Mouse (Mus musculus) lung, postnatal 0 days (tissue): ENCODE measurements at regions not wholly inside any gene's neighbourhood (a gene's known extent, or its start where the extent isn't known, plus 50 kb on each side); places are given as distances from the start of the nearest gene placed in this dataset.

ENCODE experiments used
- ATAC-seq: fragments of 200-750 bp; cut with Nextera tagmentation; 2 replicates; pipeline ENCODE4 v1.8.0; 2017; ENCODE audit warnings: moderate library complexity
- DNase-seq: peaks from one replicate; pipeline ENCODE4 v3.0.0-alpha.2; 2016; ENCODE audit warnings: low spot score
- H3K27ac ChIP-seq: fragments of 300-500 bp; sonication (generic); 2 replicates; pipeline ENCODE4 v1.5.1; 2014; ENCODE audit warnings: antibody characterized with exemption, mild to moderate bottlenecking, low read length, mixed read lengths
- H3K27me3 ChIP-seq: fragments of 300-500 bp; sonication (generic); replicated peaks from 2 replicates; pipeline ENCODE4 v1.6.1; 2014; ENCODE audit warnings: low read length, mixed read lengths; ENCODE audit not compliant: insufficient read depth
- H3K36me3 ChIP-seq: fragments of 300-500 bp; sonication (generic); 2 replicates; pipeline ENCODE4 v1.6.1; 2014; ENCODE audit warnings: low read length, mixed read lengths; ENCODE audit not compliant: insufficient read depth
- H3K4me1 ChIP-seq: fragments of 300-500 bp; sonication (generic); 2 replicates; pipeline ENCODE4 v1.6.1; 2014; ENCODE audit warnings: antibody characterized with exemption, low read depth, low read length, mixed read lengths; ENCODE audit not compliant: insufficient read depth
- H3K4me2 ChIP-seq: fragments of 300-500 bp; sonication (generic); replicated peaks from 2 replicates; pipeline ENCODE4 v1.6.1; 2014; ENCODE audit warnings: low read depth, mild to moderate bottlenecking, low read length, moderate library complexity, mixed read lengths
- H3K4me3 ChIP-seq: fragments of 300-500 bp; sonication (generic); 2 replicates; pipeline ENCODE4 v1.5.1; 2014; ENCODE audit warnings: low read depth, low read length
- H3K9ac ChIP-seq: fragments of 300-500 bp; sonication (generic); replicated peaks from 2 replicates; pipeline ENCODE4 v1.6.1; 2014; ENCODE audit warnings: low read depth, mild to moderate bottlenecking
- H3K9me3 ChIP-seq: fragments of 300-500 bp; sonication (generic); 2 replicates; pipeline ENCODE4 v1.6.1; 2016; ENCODE audit warnings: low read length, mixed read lengths
- CTCF ChIP-seq: IDR thresholded peaks from 2 replicates; pipeline ENCODE4 v1.5.1; 2016; ENCODE audit warnings: antibody characterized with exemption, mild to moderate bottlenecking
- EP300 ChIP-seq: IDR thresholded peaks from 2 replicates; pipeline ENCODE4 v1.6.1; 2016; ENCODE audit warnings: antibody characterized with exemption, mild to moderate bottlenecking, control low read depth
- WGBS: fragments of 180-500 bp; shearing (Covaris S2); extraction: QIAGEN DNeasy Blood & Tissue Kit; methylation state at CpG from one replicate; pipeline ENCODE4 v1.1.7; 2014; 5-methylcytosine and 5-hydroxymethylcytosine counted together

GRCm38 (mm10) chr6:144870949-144871348, 89.2 kb upstream of the Sox5 start:
- Histone ChIP-seq H3K27me3 (no peaks in the 10 kb centered on the region), H3K4me2 (no peak overlapping the region), H3K4me1 (no peaks in the 10 kb centered on the region), H3K36me3 (no peaks in the 10 kb centered on the region), H3K9ac (no peak overlapping the region), H3K9me3 (no peaks in the 10 kb centered on the region), H3K4me3 (no peak overlapping the region), H3K27ac (no peak overlapping the region)
- TF ChIP-seq EP300 (no peak), CTCF (no peak)
- 90% methylated on average over 8 of the region's 8 CpGs for WGBS
- DNase-seq, result no peak
- ATAC-seq, result no peak

- Histone ChIP-seq H3K27me3 (no peaks in the 10 kb centered on the region), H3K4me3 (no peak overlapping the region), H3K4me2 (no peak overlapping the region), H3K9me3 (no peaks in the 10 kb centered on the region), H3K36me3 (no peaks in the 10 kb centered on the region), H3K27ac (no peak overlapping the region), H3K4me1 (no peaks in the 10 kb centered on the region), H3K9ac (no peak overlapping the region)
- DNase-seq (no peak), ATAC-seq (no peak)
- no peak for TF ChIP-seq EP300
- WGBS, result 75% methylated on average over 9 of the region's 9 CpGs
Measured at GRCm38 (mm10) chr6:144867333-144867732, 85.6 kb upstream of the Sox5 start.

- H3K4me3 ChIP-seq, result no peak overlapping the region
- no peaks in the 10 kb centered on the region for H3K9me3 ChIP-seq
- no peak overlapping the region for H3K27ac ChIP-seq
- H3K4me1 ChIP-seq, result no peaks in the 10 kb centered on the region
- no peaks in the 10 kb centered on the region for H3K27me3 ChIP-seq
- no peak for DNase-seq
- no peak for ATAC-seq
- no peak overlapping the region for H3K4me2 ChIP-seq
- H3K36me3 ChIP-seq, result no peaks in the 10 kb centered on the region
- 71% methylated on average over 6 of the region's 6 CpGs for WGBS
- TF ChIP-seq EP300 (no peak), CTCF (no peak)
- no peak overlapping the region for H3K9ac ChIP-seq
Measured at GRCm38 (mm10) chr6:144864026-144864425, 82.2 kb upstream of the Sox5 start.

GRCm38 (mm10) chr6:144863430-144863994, 81.7 kb upstream of the Sox5 start:
- Histone ChIP-seq H3K36me3 (no peaks in the 10 kb centered on the region), H3K9ac (no peak overlapping the region), H3K27me3 (no peaks in the 10 kb centered on the region), H3K4me2 (no peak overlapping the region), H3K4me3 (no peak overlapping the region), H3K9me3 (no peaks in the 10 kb centered on the region), H3K4me1 (no peaks in the 10 kb centered on the region), H3K27ac (no peak overlapping the region)
- 73% methylated on average over 3 of the region's 3 CpGs for WGBS
- TF ChIP-seq CTCF (no peak), EP300 (no peak)
- no peak for ATAC-seq
- DNase-seq, result no peak

GRCm38 (mm10) chr6:144841510-144841909, 59.7 kb upstream of the Sox5 start:
- WGBS, result 62% methylated on average over 3 of the region's 3 CpGs
- no peaks in the 10 kb centered on the region for H3K36me3 ChIP-seq
- no peak overlapping the region for H3K27ac ChIP-seq
- H3K27me3 ChIP-seq, result no peaks in the 10 kb centered on the region
- H3K9me3 ChIP-seq, result no peaks in the 10 kb centered on the region
- ATAC-seq (no peak), DNase-seq (no peak)
- H3K4me2 ChIP-seq, result no peak overlapping the region
- TF ChIP-seq CTCF (no peak), EP300 (no peak)
- no peak overlapping the region for H3K9ac ChIP-seq
- H3K4me3 ChIP-seq, result no peak overlapping the region
- H3K4me1 ChIP-seq, result no peaks in the 10 kb centered on the region

- 94% methylated on average over 1 of the region's 1 CpGs for WGBS
- ATAC-seq, result no peak
- H3K9ac ChIP-seq, result no peak overlapping the region
- TF ChIP-seq CTCF (no peak), EP300 (no peak)
- H3K4me2 ChIP-seq, result no peak overlapping the region
- no peak overlapping the region for H3K4me3 ChIP-seq
- no peaks in the 10 kb centered on the region for H3K36me3 ChIP-seq
- no peak overlapping the region for H3K27ac ChIP-seq
- no peaks in the 10 kb centered on the region for H3K27me3 ChIP-seq
- no peaks in the 10 kb centered on the region for H3K9me3 ChIP-seq
- H3K4me1 ChIP-seq, result no peaks in the 10 kb centered on the region
- DNase-seq, result no peak
Measured at GRCm38 (mm10) chr6:144839383-144839782, 57.6 kb upstream of the Sox5 start.
